Mouse (Mus musculus): ENCODE data around the gene Gpr155. TPM values are rescaled to one million over a fixed set of nuclear protein-coding genes. Genes with fewer than 3 reads are reported as not detected.

Gene Gpr155
- polyA plus RNA-seq, 2 experiments = 4.1 to 9.0 TPM

DNA sequence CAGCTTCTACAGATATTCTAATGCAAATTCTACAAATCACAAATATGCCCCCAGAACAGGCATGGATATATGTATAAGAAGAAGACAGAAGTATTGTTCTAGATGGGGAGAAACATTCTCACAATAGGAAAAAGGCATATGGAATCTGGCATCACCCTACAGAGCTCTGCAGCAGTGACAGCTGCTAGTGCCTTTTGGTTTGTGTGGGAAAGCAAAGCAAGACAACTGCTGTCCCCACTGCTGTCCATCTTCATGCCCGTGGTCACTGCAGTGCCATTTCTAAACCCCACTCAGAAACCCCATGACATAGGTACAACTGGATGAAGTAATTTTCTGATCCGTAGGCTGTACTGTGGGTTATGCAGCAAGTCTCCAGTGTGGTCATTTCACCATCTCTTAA is 6.4 kb upstream of the Gpr155 start:
- Histone ChIP-seq H3K4me2 (ENCODE audit: low read depth) (no peak overlapping the region), H3K9ac (replicated peaks) (no peak overlapping the region), H3K27ac (no peak overlapping the region), H3K4me1 (replicated peaks; ENCODE audit: control insufficient read depth in 2 of 2, insufficient read depth in 2 of 2, low read length in 1 of 2) (no peaks in the 10 kb centered on the region; a peak in 1 of 4 replicates), H3K9me3 (ENCODE audit: control insufficient read depth, low read length) (no peaks in the 10 kb centered on the region), H3K36me3 (replicated peaks; ENCODE audit: control insufficient read depth, insufficient read depth, low read depth) (no peaks in the 10 kb centered on the region), H3K4me3 (ENCODE audit: insufficient read depth in 1 of 2, low read depth in 2 of 2, low read length in 2 of 2) (no peak overlapping the region), H3K27me3 (ENCODE audit: control insufficient read depth, insufficient read depth, low read length) (no peaks in the 10 kb centered on the region)
- TF ChIP-seq CTCF (IDR thresholded peaks at IDR 0.05; ENCODE audit: low read depth) = no peak
- TF ChIP-seq EP300 (IDR thresholded peaks at IDR 0.05; ENCODE audit: low read depth) = no peak
- ATAC-seq (ENCODE audit: insufficient read depth) (no peak), DNase-seq (ENCODE audit: low read depth in 3 of 3, low spot score in 3 of 3) (no peak)
- 57% methylated on average over 2 of the region's 2 CpGs for WGBS (ENCODE audit: insufficient replicate concordance)

- no peak overlapping the region for H3K4me2 ChIP-seq (ENCODE audit: low read depth)
- H3K27ac ChIP-seq = no peak overlapping the region
- WGBS (ENCODE audit: insufficient replicate concordance) = 80% methylated on average over 3 of the region's 3 CpGs
- H3K9ac ChIP-seq (replicated peaks) = no peak overlapping the region
- H3K27me3 ChIP-seq (ENCODE audit: control insufficient read depth, insufficient read depth, low read length) = no peaks in the 10 kb centered on the region
- no peak for TF ChIP-seq CTCF (IDR thresholded peaks at IDR 0.05; ENCODE audit: low read depth)
- no peak for TF ChIP-seq EP300 (IDR thresholded peaks at IDR 0.05; ENCODE audit: low read depth)
- H3K9me3 ChIP-seq (ENCODE audit: control insufficient read depth, low read length) = no peaks in the 10 kb centered on the region
- H3K4me3 ChIP-seq (ENCODE audit: insufficient read depth in 1 of 2, low read depth in 2 of 2, low read length in 2 of 2) = no peak overlapping the region
- no peak for ATAC-seq (ENCODE audit: insufficient read depth)
- H3K4me1 ChIP-seq (replicated peaks; ENCODE audit: control insufficient read depth in 2 of 2, insufficient read depth in 2 of 2, low read length in 1 of 2) = peaks cover 2 to 3% of the 10 kb centered on the region in 2 experiments; a peak in 3 of 4 replicates
- no peak for DNase-seq (ENCODE audit: low read depth in 3 of 3, low spot score in 3 of 3)
- no peaks in the 10 kb centered on the region for H3K36me3 ChIP-seq (replicated peaks; ENCODE audit: control insufficient read depth, insufficient read depth, low read depth)
These were observed 3.6 kb upstream of the Gpr155 start for GRCm38 (mm10) chr2:73389951-73390350.

DNA sequence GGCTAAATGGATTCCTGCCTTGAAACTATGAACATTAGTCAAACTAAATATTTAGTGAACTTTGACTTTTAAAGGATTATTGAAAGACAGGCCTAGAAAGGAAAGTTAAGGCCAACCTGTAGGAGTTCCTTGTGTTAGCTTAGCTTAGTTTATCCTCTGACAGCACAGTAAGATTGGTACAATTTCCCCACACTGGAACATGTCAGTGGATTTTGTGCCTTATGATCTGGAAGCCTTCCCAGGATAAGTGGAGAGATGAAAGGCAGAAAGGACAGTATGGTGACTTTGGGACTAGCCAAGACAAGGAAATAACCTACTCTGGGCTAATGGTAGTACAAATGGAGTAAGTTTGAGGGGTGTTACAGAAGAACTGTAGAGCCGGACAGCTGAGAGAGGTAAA is 1.4 kb upstream of the Gpr155 start:
- Histone ChIP-seq H3K4me3 (ENCODE audit: insufficient read depth in 1 of 2, low read depth in 2 of 2, low read length in 2 of 2) (no peak overlapping the region), H3K4me1 (replicated peaks; ENCODE audit: control insufficient read depth in 2 of 2, insufficient read depth in 2 of 2, low read length in 1 of 2) (peaks cover 7 to 10% of the 10 kb centered on the region in 2 experiments; a peak in 3 of 4 replicates), H3K4me2 (ENCODE audit: low read depth) (no peak overlapping the region), H3K27ac (no peak overlapping the region), H3K9ac (replicated peaks) (no peak overlapping the region), H3K27me3 (ENCODE audit: control insufficient read depth, insufficient read depth, low read length) (no peaks in the 10 kb centered on the region), H3K9me3 (ENCODE audit: control insufficient read depth, low read length) (no peaks in the 10 kb centered on the region), H3K36me3 (replicated peaks; ENCODE audit: control insufficient read depth, insufficient read depth, low read depth) (no peaks in the 10 kb centered on the region)
- no peak for TF ChIP-seq EP300 (IDR thresholded peaks at IDR 0.05; ENCODE audit: low read depth)
- TF ChIP-seq CTCF (IDR thresholded peaks at IDR 0.05; ENCODE audit: low read depth) = no peak
- 66% methylated on average over 1 of the region's 1 CpGs for WGBS (ENCODE audit: insufficient replicate concordance)
- no peak for ATAC-seq (ENCODE audit: insufficient read depth)
- DNase-seq (ENCODE audit: low read depth in 3 of 3, low spot score in 3 of 3) = no peak

DNA sequence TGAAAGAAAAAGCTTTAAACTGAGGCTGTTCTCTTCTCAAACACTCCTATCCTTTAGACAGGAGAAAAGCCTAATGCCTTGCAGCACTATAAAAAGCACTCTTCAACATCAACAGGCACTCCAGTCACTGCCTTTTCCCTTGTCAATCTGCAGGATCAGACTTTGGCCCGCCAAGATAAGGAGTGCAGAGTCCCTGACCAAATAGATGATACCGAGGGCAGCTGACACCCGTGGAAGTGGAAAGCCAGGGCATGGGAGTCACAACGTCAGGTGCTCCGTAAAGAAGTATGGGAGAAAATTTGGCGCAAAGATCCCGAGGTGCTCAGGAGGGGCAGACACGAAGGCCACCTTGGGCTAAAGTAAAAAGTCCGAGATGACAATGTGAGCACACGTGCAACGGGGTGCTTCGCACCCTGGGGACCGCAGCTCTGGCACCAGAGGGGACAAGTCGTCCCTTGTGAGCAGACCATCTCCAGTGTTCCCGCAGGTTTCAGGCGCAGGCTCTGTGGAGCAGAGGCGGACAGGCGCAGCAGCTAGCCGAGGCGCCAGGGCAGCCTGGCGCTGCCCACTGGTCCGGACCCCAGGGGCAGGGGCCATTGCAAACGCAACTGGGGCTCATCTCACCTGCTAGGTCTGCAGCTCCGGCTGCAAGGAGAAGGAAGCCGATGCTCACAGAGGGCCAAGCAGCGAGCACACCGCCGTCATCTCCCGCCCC is 574 bp downstream of the Gpr155 start:
- Histone ChIP-seq H3K9ac (replicated peaks) (peak overlapping the region; percentile 43), H3K4me2 (ENCODE audit: low read depth) (peak overlapping the region; percentile 68), H3K4me1 (replicated peaks; ENCODE audit: control insufficient read depth in 2 of 2, insufficient read depth in 2 of 2, low read length in 1 of 2) (peaks cover 7 to 10% of the 10 kb centered on the region in 2 experiments; a peak in 3 of 4 replicates), H3K9me3 (ENCODE audit: control insufficient read depth, low read length) (no peaks in the 10 kb centered on the region), H3K36me3 (replicated peaks; ENCODE audit: control insufficient read depth, insufficient read depth, low read depth) (peaks cover 4% of the 10 kb centered on the region; the same call in 1 of the 2 replicates), H3K27ac (peak overlapping the region; percentile 3), H3K4me3 (ENCODE audit: insufficient read depth in 1 of 2, low read depth in 2 of 2, low read length in 2 of 2) (peak overlapping the region; percentile 55 to 79), H3K27me3 (ENCODE audit: control insufficient read depth, insufficient read depth, low read length) (no peaks in the 10 kb centered on the region)
- TF ChIP-seq CTCF (IDR thresholded peaks at IDR 0.05; ENCODE audit: low read depth) (no peak), EP300 (IDR thresholded peaks at IDR 0.05; ENCODE audit: low read depth) (peak; percentile 29; the same call in 1 of the 2 replicates)
- peak; percentile 19; the same call in 1 of the 2 replicates for ATAC-seq (ENCODE audit: insufficient read depth)
- DNase-seq (ENCODE audit: low read depth in 3 of 3, low spot score in 3 of 3) = peak; percentile 41 to 56 (median 47)
- WGBS (ENCODE audit: insufficient replicate concordance) = under 1% methylated on average over 29 of the region's 29 CpGs

DNA sequence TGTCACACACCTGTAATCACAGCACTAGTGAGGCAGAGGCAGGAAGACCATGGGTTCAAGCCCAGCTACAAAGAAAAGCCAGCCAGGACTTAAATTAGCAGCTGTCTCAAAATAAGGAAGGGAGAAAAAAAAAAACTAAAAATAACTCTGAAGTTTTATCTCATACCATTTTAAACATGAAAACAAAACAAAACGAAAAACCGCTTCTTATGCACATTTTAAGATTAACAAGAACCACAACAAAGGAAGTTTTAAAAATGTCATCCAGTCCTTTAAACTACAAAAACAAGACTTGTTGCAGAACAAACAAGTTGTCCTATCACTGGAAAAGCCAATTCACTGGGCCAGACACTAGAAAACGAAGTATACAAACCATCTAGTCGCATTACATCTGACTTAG is 1.2 kb downstream of the Gpr155 start:
- Histone ChIP-seq H3K27ac (peak overlapping the region; percentile 3; the same call in 1 of the 2 replicates), H3K9ac (replicated peaks) (peak overlapping the region; percentile 46), H3K9me3 (ENCODE audit: control insufficient read depth, low read length) (no peaks in the 10 kb centered on the region), H3K27me3 (ENCODE audit: control insufficient read depth, insufficient read depth, low read length) (no peaks in the 10 kb centered on the region), H3K4me1 (replicated peaks; ENCODE audit: control insufficient read depth in 2 of 2, insufficient read depth in 2 of 2, low read length in 1 of 2) (peaks cover 7 to 10% of the 10 kb centered on the region in 2 experiments; a peak in 3 of 4 replicates), H3K4me2 (ENCODE audit: low read depth) (peak overlapping the region; percentile 68), H3K36me3 (replicated peaks; ENCODE audit: control insufficient read depth, insufficient read depth, low read depth) (peaks cover 4% of the 10 kb centered on the region; the same call in 1 of the 2 replicates), H3K4me3 (ENCODE audit: insufficient read depth in 1 of 2, low read depth in 2 of 2, low read length in 2 of 2) (peak overlapping the region; percentile 55 to 79)
- 60% methylated on average over 4 of the region's 4 CpGs for WGBS (ENCODE audit: insufficient replicate concordance)
- DNase-seq (ENCODE audit: low read depth in 3 of 3, low spot score in 3 of 3) = no peak
- no peak for ATAC-seq (ENCODE audit: insufficient read depth)
- no peak for TF ChIP-seq CTCF (IDR thresholded peaks at IDR 0.05; ENCODE audit: low read depth)
- no peak for TF ChIP-seq EP300 (IDR thresholded peaks at IDR 0.05; ENCODE audit: low read depth)
